ENCODE assay signal across 11 mouse cellular contexts in the genomic region with DNA sequence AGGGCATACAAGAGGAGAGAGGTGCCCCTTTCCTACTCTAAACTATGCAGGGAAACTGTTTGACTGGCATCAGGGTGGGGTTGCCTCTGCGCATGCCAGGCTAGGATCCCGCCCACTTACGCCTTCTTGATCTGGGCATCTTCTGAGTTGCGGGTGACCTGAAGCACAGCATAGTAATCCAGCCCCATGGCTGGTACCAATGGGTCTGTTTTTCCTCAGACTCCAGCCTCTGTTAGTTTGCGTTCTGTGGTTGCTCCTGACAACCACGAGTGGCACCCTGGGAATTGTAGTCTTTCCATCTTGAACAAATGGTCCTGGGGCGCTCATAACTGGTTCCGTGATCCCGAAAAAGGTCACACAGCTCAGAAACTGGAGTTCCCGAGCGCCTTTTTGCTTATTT. TPM values are rescaled to one million over a fixed set of nuclear protein-coding genes. Genes with fewer than 3 reads are reported as not detected.
DNase-seq lines count a peak whose midpoint lies in the region; ATAC-seq and TF ChIP-seq lines count a peak whose summit lies in the region.
"Had no signal": no experiment of that assay in that cellular context is flagged by ENCODE, and none has a peak within 500 bp of the region (broad histone marks: within the 10 kb centered on the region; RNA-seq: fewer than 3 reads in every experiment).

Dnajb13 (minus strand) TSS at position 388 of the 400 bp plus-strand sequence.

- H3K27me3 ChIP-seq in embryonic facial prominence, embryonic 10.5 days (replicated peaks; ENCODE audit: low read depth, poor library complexity, severe bottlenecking) = peaks cover 19% of the 10 kb centered on the region; the same call in 1 of the 2 replicates
- peaks cover 5% of the 10 kb centered on the region; the same call in 1 of the 2 replicates for H3K27me3 ChIP-seq in limb, embryonic 13.5 days
- H3K27me3 ChIP-seq in kidney, embryonic 16.5 days (ENCODE audit: insufficient read depth, low read length) = no peaks in the 10 kb centered on the region
- H3K27me3 ChIP-seq: lung, embryonic 15.5 days had no signal

- no peaks in the 10 kb centered on the region for H3K9me3 ChIP-seq in embryonic facial prominence, embryonic 10.5 days
- no peaks in the 10 kb centered on the region for H3K9me3 ChIP-seq in limb, embryonic 13.5 days
- H3K9me3 ChIP-seq in kidney, embryonic 16.5 days (ENCODE audit: low read length) = no peaks in the 10 kb centered on the region
- H3K9me3 ChIP-seq: heart, embryonic 10.5 days; lung, embryonic 15.5 days had no signal

- intact Hi-C loops in gastrocnemius, adult 2 months (cut with DNase I) = no loop called here
- intact Hi-C loops in gastrocnemius, postnatal 36 days (cut with DNase I) = no loop called here

- H3K4me1 ChIP-seq in embryonic facial prominence, embryonic 10.5 days = peaks cover 3% of the 10 kb centered on the region; the same call in 1 of the 2 replicates
- no peaks in the 10 kb centered on the region for H3K4me1 ChIP-seq in limb, embryonic 13.5 days
- H3K4me1 ChIP-seq in kidney, embryonic 16.5 days (ENCODE audit: insufficient read depth, low read length) = no peaks in the 10 kb centered on the region
- H3K4me1 ChIP-seq: heart, embryonic 10.5 days; lung, embryonic 15.5 days had no signal

- peak; percentile 9 for DNase-seq in gastrocnemius, adult 2 months
- no peak for DNase-seq in gastrocnemius, postnatal 36 days
- peak; percentile 14 for DNase-seq in embryonic facial prominence, embryonic 10.5 days (ENCODE audit: low spot score)
- DNase-seq in spleen, postnatal 14 days (ENCODE audit: low spot score in 2 of 2) = no peak
- no peak for DNase-seq in urinary bladder, postnatal 4 days (ENCODE audit: low spot score in 2 of 2)
- DNase-seq: B cell, adult 2 months had no signal

- 0 out of 2 replicates have a peak within 1 kb of the TSS, but pooled peaks have one; percentile 28 for H3K4me2 ChIP-seq in limb, embryonic 13.5 days (replicated peaks)
- H3K4me2 ChIP-seq in kidney, embryonic 16.5 days (replicated peaks; ENCODE audit: low read depth, low read length) = no peak within 1 kb of the TSS; the same call in 1 of the 2 replicates
- H3K4me2 ChIP-seq: lung, embryonic 15.5 days had no signal

- no peak within 1 kb of the TSS for H3K27ac ChIP-seq in gastrocnemius, adult 2 months
- H3K27ac ChIP-seq in embryonic facial prominence, embryonic 10.5 days (replicated peaks) = no peak within 1 kb of the TSS
- no peak within 1 kb of the TSS for H3K27ac ChIP-seq in limb, embryonic 13.5 days
- H3K27ac ChIP-seq in kidney, embryonic 16.5 days (ENCODE audit: low read length) = no peak within 1 kb of the TSS
- H3K27ac ChIP-seq: heart, embryonic 10.5 days; lung, embryonic 15.5 days had no signal

- no peak within 1 kb of the TSS for H3K4me3 ChIP-seq in gastrocnemius, adult 2 months
- H3K4me3 ChIP-seq in embryonic facial prominence, embryonic 10.5 days = no peak within 1 kb of the TSS
- no peak within 1 kb of the TSS for H3K4me3 ChIP-seq in limb, embryonic 13.5 days
- no peak within 1 kb of the TSS for H3K4me3 ChIP-seq in kidney, embryonic 16.5 days (ENCODE audit: low read length)
- H3K4me3 ChIP-seq: heart, embryonic 10.5 days; lung, embryonic 15.5 days had no signal

- 54% methylated on average over 11 of the region's 11 CpGs for WGBS in embryonic facial prominence, embryonic 10.5 days
- WGBS in limb, embryonic 13.5 days = 46% methylated on average over 11 of the region's 11 CpGs
- WGBS in kidney, embryonic 16.5 days = 56% methylated on average over 11 of the region's 11 CpGs

- no peaks in the 10 kb centered on the region for H3K36me3 ChIP-seq in embryonic facial prominence, embryonic 10.5 days (replicated peaks)
- H3K36me3 ChIP-seq in limb, embryonic 13.5 days = no peaks in the 10 kb centered on the region
- no peaks in the 10 kb centered on the region for H3K36me3 ChIP-seq in kidney, embryonic 16.5 days (ENCODE audit: insufficient read depth, low read length)
- H3K36me3 ChIP-seq: heart, embryonic 10.5 days; lung, embryonic 15.5 days had no signal

- H3K9ac ChIP-seq in limb, embryonic 13.5 days = no peak within 1 kb of the TSS
- H3K9ac ChIP-seq in kidney, embryonic 16.5 days (replicated peaks; ENCODE audit: low read length) = no peak within 1 kb of the TSS
- H3K9ac ChIP-seq: lung, embryonic 15.5 days had no signal

- no peak for TF ChIP-seq CTCF in gastrocnemius, adult 2 months (IDR thresholded peaks at IDR 0.05)

- ATAC-seq in CD4-positive, CD25-positive, alpha-beta regulatory T cell, adult 4 months = no peak
- ATAC-seq in limb, embryonic 13.5 days (ENCODE audit: low FRiP score, low read depth) = no peak
- no peak for ATAC-seq in kidney, embryonic 16.5 days (ENCODE audit: low FRiP score, low TSS enrichment)

RNA-seq across cellular contexts. Expression of gene Dnajb13, which starts in this region (rescaled TPM):
- not detected for total RNA-seq in gastrocnemius, adult 2 months (2021)
- total RNA-seq in gastrocnemius, postnatal 36 days (2021) = not detected
- polyA plus RNA-seq in CD4-positive, CD25-positive, alpha-beta regulatory T cell, adult 4 months (2017; shearing (Covaris generic)) = 10 to 100 TPM; 20.0 to 20.3 TPM
- 0.27 and 0.38 TPM in 2 replicates for polyA plus RNA-seq in embryonic facial prominence, embryonic 10.5 days (2016; fragmentation: Nextera tagmentation; extraction: Ambion mirVana)
- polyA plus RNA-seq in limb, embryonic 13.5 days (2015; fragmentation: Nextera tagmentation; extraction: Ambion mirVana) = 0.17 and 0.24 TPM in 2 replicates
- 0.50 and 0.60 TPM in 2 replicates for polyA plus RNA-seq in kidney, embryonic 16.5 days (2015; fragmentation: Nextera tagmentation; extraction: Ambion mirVana)

Comparison
In these comparisons a context has a peak if more than half of its experiments do, and no peak if none do; other contexts are left out.
1. RNA of gene Dnajb13 (polyA plus RNA-seq): 20.0 to 20.3 TPM in CD4-positive, CD25-positive, alpha-beta regulatory T cell, adult 4 months; 0.50 to 0.60 TPM in kidney, embryonic 16.5 days, 0.27 to 0.38 TPM in embryonic facial prominence, embryonic 10.5 days and 0.17 to 0.24 TPM in limb, embryonic 13.5 days; every median in the first group is over 10 times any median in the second.
2. Peak in DNase-seq in gastrocnemius, adult 2 months; RNA of the gene not detected or under 1 TPM.
3. Peak in DNase-seq in embryonic facial prominence, embryonic 10.5 days; RNA of the gene not detected or under 1 TPM.